Mouse (Mus musculus) intestine, postnatal 0 days (tissue): ENCODE measurements at regions not wholly inside any gene's neighbourhood (a gene's known extent, or its start where the extent isn't known, plus 50 kb on each side); places are given as distances from the start of the nearest gene placed in this dataset.

Experiments
- ATAC-seq: fragments of 200-750 bp; cut with Nextera tagmentation; 2 replicates; pipeline ENCODE4 v1.8.0; 2017; ENCODE audit warnings: mild to moderate bottlenecking, moderate TSS enrichment, moderate library complexity
- H3K27ac ChIP-seq: fragments of 300-500 bp; sonication (generic); 2 replicates; pipeline ENCODE4 v1.5.1; 2014; ENCODE audit warnings: mild to moderate bottlenecking, low read depth, low read length, moderate library complexity
- H3K27me3 ChIP-seq: fragments of 300-500 bp; sonication (generic); replicated peaks from 2 replicates; pipeline ENCODE4 v1.6.1; 2014; ENCODE audit warnings: low read length, mixed read lengths; ENCODE audit not compliant: control insufficient read depth, insufficient read depth
- H3K36me3 ChIP-seq: fragments of 300-500 bp; sonication (generic); 2 replicates; pipeline ENCODE4 v1.6.1; 2014; ENCODE audit warnings: mild to moderate bottlenecking, moderate library complexity; ENCODE audit not compliant: control insufficient read depth, insufficient read depth
- H3K4me1 ChIP-seq: fragments of 300-500 bp; sonication (generic); replicated peaks from 2 replicates; pipeline ENCODE4 v1.6.1; 2014; ENCODE audit warnings: antibody characterized with exemption, low read length, mixed read lengths; ENCODE audit not compliant: control insufficient read depth, insufficient read depth
- H3K4me2 ChIP-seq: fragments of 300-500 bp; sonication (generic); replicated peaks from 2 replicates; pipeline ENCODE4 v1.6.1; 2014; ENCODE audit warnings: low read depth, mild to moderate bottlenecking, moderate library complexity
- H3K4me3 ChIP-seq: fragments of 300-500 bp; sonication (generic); 2 replicates; pipeline ENCODE4 v1.5.1; 2014; ENCODE audit warnings: low read depth, low read length
- H3K9ac ChIP-seq: fragments of 300-500 bp; sonication (generic); 2 replicates; pipeline ENCODE4 v1.6.1; 2014; ENCODE audit warnings: mild to moderate bottlenecking, low read depth, low read length
- H3K9me3 ChIP-seq: fragments of 300-500 bp; sonication (generic); 2 replicates; pipeline ENCODE4 v1.6.1; 2016; ENCODE audit warnings: mixed run types; ENCODE audit not compliant: control insufficient read depth
- CTCF ChIP-seq: sonication (generic); IDR thresholded peaks from 2 replicates; pipeline ENCODE4 v1.5.1; 2016; ENCODE audit warnings: low read depth, mild to moderate bottlenecking, control low read depth, antibody characterized with exemption, moderate library complexity
- WGBS: fragments of 180-500 bp; shearing (Covaris S2); extraction: QIAGEN DNeasy Blood & Tissue Kit; methylation state at CpG from one replicate; pipeline ENCODE4 v1.1.7; 2014; 5-methylcytosine and 5-hydroxymethylcytosine counted together

GRCm38 (mm10) chr12:59834809-59835208 lies 615.3 kb upstream of the Fbxo33 start:
- 71% methylated on average over 2 of the region's 2 CpGs for WGBS
- Histone ChIP-seq H3K4me1 (no peaks in the 10 kb centered on the region), H3K9ac (no peak overlapping the region), H3K36me3 (no peaks in the 10 kb centered on the region), H3K9me3 (no peaks in the 10 kb centered on the region), H3K27me3 (no peaks in the 10 kb centered on the region), H3K4me2 (no peak overlapping the region), H3K4me3 (no peak overlapping the region), H3K27ac (no peak overlapping the region)
- TF ChIP-seq CTCF = no peak
- no peak for ATAC-seq

- Histone ChIP-seq H3K27me3 (no peaks in the 10 kb centered on the region), H3K9ac (no peak overlapping the region), H3K9me3 (no peaks in the 10 kb centered on the region), H3K36me3 (no peaks in the 10 kb centered on the region), H3K4me1 (no peaks in the 10 kb centered on the region), H3K4me2 (no peak overlapping the region), H3K27ac (no peak overlapping the region), H3K4me3 (no peak overlapping the region)
- WGBS = 55% methylated on average over 3 of the region's 3 CpGs
- no peak for ATAC-seq
- no peak for TF ChIP-seq CTCF
These were observed 603.4 kb upstream of the Fbxo33 start for GRCm38 (mm10) chr12:59822918-59823317.

DNA sequence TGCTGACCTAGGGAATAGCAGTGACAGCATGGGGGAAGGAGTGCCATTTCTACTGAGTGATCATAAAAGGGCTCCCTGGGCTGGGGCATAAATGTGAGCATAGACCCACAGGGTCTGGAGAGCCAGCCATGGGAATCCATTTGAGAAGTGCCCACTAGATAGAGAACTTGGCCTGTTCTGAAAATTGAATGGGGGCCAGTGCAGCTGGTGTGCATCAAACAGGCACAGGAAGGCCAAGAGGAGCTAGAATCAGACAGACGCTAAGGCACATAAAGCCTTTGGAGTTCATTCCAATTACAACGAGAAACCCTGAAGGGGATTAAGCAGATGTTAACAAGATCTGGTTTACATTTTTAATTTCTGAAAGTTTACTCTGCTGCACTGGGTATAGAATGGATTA lies 602.9 kb upstream of the Fbxo33 start:
- H3K4me2 ChIP-seq = no peak overlapping the region
- no peaks in the 10 kb centered on the region for H3K27me3 ChIP-seq
- no peaks in the 10 kb centered on the region for H3K9me3 ChIP-seq
- H3K27ac ChIP-seq = no peak overlapping the region
- WGBS = 44% methylated on average over 2 of the region's 2 CpGs
- H3K4me3 ChIP-seq = no peak overlapping the region
- no peaks in the 10 kb centered on the region for H3K36me3 ChIP-seq
- ATAC-seq = no peak
- no peak overlapping the region for H3K9ac ChIP-seq
- no peak for TF ChIP-seq CTCF
- no peaks in the 10 kb centered on the region for H3K4me1 ChIP-seq

- Histone ChIP-seq H3K9ac (no peak overlapping the region), H3K27ac (no peak overlapping the region), H3K27me3 (no peaks in the 10 kb centered on the region), H3K9me3 (no peaks in the 10 kb centered on the region), H3K4me3 (no peak overlapping the region), H3K36me3 (no peaks in the 10 kb centered on the region), H3K4me2 (no peak overlapping the region), H3K4me1 (no peaks in the 10 kb centered on the region)
- TF ChIP-seq CTCF = no peak
- ATAC-seq = no peak
- WGBS = 67% methylated on average over 2 of the region's 2 CpGs
These were observed 602.2 kb upstream of the Fbxo33 start for GRCm38 (mm10) chr12:59821698-59822097.

- Histone ChIP-seq H3K4me3 (no peak overlapping the region), H3K27me3 (no peaks in the 10 kb centered on the region), H3K36me3 (no peaks in the 10 kb centered on the region), H3K9ac (no peak overlapping the region), H3K4me2 (no peak overlapping the region), H3K9me3 (no peaks in the 10 kb centered on the region), H3K27ac (no peak overlapping the region), H3K4me1 (no peaks in the 10 kb centered on the region)
- WGBS = 61% methylated on average over 4 of the region's 4 CpGs
- no peak for ATAC-seq
- TF ChIP-seq CTCF = no peak
These were observed 596.4 kb upstream of the Fbxo33 start for GRCm38 (mm10) chr12:59815965-59816364.

GRCm38 (mm10) chr12:59814356-59814755 lies 594.8 kb upstream of the Fbxo33 start:
- 87% methylated on average over 13 of the region's 13 CpGs for WGBS
- no peak for TF ChIP-seq CTCF
- no peak for ATAC-seq

DNA sequence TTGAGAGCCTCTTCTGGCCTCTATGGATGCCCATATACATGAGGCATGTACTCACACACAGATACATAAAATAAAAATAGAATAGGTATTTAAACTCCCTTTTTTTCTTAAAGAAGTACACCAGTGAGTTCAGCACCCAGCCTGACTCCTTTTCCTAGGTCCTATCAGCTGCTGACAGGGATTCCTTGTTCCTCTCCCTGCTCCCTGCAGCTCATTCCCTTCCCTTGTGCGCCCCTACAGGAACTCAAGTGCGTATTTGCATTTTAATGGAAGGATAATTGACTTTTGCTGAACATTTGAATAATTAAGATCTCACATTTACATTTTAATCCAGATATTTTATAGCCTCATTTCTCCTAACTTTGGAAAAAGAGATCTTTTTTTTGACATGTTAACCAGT lies 589.7 kb upstream of the Fbxo33 start:
- H3K9me3 ChIP-seq = no peaks in the 10 kb centered on the region
- no peaks in the 10 kb centered on the region for H3K27me3 ChIP-seq
- no peaks in the 10 kb centered on the region for H3K36me3 ChIP-seq
- ATAC-seq = no peak
- 39% methylated on average over 2 of the region's 2 CpGs for WGBS
- H3K4me3 ChIP-seq = no peak overlapping the region
- H3K27ac ChIP-seq = no peak overlapping the region
- H3K9ac ChIP-seq = no peak overlapping the region
- TF ChIP-seq CTCF = no peak
- no peak overlapping the region for H3K4me2 ChIP-seq
- no peaks in the 10 kb centered on the region for H3K4me1 ChIP-seq

More at GRCm38 (mm10) chr12:59814356-59814755, 594.8 kb upstream of the Fbxo33 start:
- no peaks in the 10 kb centered on the region for H3K27me3 ChIP-seq
- H3K27ac ChIP-seq = no peak overlapping the region
- no peaks in the 10 kb centered on the region for H3K9me3 ChIP-seq
- H3K4me1 ChIP-seq = no peaks in the 10 kb centered on the region
- H3K9ac ChIP-seq = no peak overlapping the region
- H3K36me3 ChIP-seq = no peaks in the 10 kb centered on the region
- no peak overlapping the region for H3K4me3 ChIP-seq
- H3K4me2 ChIP-seq = no peak overlapping the region
